Mouse (Mus musculus) heart, adult 10 weeks (tissue): ENCODE results near the gene Ctsf. TPM values are rescaled to one million over a fixed set of nuclear protein-coding genes. Genes with fewer than 3 reads are reported as not detected.

Experiments
- polyA plus RNA-seq: library from polyadenylated mRNA; stranded (reverse); fragments of 350-450 nt; fragmentation: Illumina TruSeq; extraction: RNeasy Lipid Tissue Mini Kit (QIAGEN cat#74804); gene quantifications from one replicate; pipeline ENCODE4 v1.2.3, GENCODE M21; 2014; ENCODE audit warnings: low read depth, low replicate concordance

The Ctsf gene
- polyA plus RNA-seq, result 63.9 TPM

DNA sequence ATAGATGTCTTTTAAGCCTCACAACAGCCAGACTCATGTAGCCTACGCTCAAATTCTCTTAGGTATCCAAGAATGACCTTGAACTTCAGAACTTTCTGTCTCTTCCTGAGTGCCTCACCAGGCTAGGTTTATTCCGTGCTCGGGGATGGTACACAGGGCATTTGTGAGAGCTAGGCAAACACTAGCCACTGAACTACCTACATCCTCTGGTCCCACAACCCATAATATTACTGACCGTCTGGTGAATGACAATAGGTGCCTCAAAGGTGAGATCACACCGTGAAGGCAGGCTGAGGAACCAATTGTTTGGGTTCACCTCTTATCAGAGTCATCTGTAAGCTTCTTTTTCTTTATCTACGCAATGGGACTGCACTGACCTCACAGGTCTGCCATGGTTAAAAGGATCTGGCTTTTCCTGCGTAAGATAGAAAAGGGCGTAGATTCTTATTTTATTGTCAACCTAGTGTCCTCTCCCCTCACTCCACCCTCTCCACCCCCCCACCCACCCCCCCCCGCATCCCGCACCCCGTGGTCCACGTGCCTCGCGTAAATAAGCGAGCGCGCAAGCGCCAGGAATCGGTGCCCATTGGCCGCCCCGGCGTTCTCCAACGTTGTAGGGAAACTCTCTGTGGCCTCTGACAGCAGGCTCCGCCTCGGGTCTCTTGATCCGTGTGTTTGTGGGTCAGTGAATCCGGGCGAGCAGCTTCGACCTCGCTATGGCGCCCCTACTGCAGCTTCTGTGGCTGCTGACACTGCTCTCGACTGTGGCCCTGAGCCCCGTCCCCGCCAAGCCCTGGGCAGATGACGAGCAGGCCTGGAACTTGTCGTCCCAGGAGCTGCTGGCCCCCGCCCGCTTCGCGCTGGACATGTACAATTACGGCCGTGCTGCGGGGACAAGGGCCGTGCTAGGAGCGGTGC lies at the start of gene Ctsf:
TSS of gene Ctsf (plus strand) at position 579 of the 918 bp plus-strand sequence.

DNA sequence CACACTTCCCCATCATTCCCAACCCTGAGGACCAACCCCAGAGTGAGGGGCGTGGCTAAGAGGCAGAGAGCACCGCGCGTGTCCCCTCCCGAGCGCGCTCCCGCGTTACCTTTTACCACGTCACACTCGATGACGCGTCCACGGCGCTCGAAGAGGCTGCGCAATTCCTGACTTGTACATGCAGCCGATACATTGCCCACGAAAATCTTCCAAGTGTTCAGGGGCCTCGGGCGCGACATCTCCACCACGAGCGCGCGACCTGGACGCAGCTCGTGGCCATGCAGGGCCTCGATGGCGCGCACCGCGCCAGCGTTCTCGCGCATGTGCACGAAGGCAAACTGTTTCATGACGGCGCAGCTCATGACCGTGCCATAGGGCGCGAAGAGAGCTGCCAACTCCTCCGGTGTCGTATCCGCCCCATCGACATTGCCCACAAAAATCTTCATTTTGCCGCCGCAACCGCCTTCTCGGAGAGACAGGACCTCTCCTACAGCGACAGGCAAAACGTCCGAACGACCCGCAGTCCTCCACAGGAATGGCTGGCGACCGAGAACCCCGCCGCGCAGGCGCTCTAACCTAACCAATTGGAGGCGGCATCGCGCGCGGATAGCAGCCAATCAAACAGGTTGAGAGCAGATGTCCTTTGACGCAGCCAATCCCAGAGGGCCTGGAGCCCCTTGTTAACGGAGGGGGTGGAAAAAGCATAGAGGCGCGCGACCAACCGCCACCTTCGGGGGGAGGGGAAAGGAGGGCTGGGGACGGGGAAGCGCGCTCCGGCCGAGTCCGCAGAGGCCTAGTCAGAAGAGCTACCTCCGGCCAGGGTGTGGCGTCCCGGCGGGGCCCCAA lies 43.6 kb upstream of the Ctsf start, which contains the start of the genes Gm21992 and Rbm14:
TSS of gene Gm21992 (minus strand) at position 550 of the 846 bp plus-strand sequence.
TSS of gene Rbm14 (minus strand) at position 572 of the 846 bp plus-strand sequence.

DNA sequence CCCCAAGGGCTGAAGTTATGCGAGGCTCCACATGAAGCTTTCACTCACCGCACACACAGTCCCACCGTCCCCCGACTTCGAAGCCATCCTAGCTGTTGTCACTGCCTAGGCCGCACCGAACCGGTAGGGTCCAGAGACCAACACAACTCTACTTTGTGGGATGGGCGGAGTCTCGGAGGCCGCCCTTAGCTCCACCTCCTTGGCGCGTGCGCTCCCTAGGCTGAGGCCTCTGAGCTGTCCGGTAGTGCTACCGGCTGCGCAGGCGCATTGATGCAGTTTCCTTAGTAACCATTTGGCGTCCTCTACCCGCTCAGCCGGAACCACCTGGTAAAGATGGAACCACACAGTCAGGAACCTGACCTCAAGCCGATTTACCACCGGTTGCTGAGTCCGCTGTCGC lies 15.8 kb upstream of the Ctsf start, which contains the start of the genes Ccs and Ccdc87:
TSS of gene Ccs (minus strand) at position 184 of the 400 bp plus-strand sequence.
TSS of gene Ccdc87 (plus strand) at position 218 of the 400 bp plus-strand sequence.

DNA sequence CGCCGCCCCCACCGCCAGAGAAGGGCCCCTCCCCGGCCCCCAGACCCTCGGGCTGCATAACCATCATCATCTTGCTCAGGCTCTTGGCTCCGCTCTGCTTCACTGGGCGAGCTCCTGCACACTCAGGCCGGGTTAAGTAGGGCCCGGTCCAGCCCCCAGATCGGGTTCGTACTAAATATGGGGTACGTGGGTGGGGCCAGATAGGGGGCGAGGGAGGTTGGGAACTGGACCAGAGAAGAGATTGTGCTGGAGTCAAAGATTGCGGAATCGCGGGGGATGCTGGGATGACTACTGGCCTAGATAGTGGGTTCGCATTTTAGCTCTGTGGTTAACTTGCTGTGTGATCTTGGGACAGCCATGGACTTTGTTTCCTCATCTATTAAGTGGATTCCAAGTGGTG lies 22.9 kb downstream of the Ctsf start, which contains the start of gene Actn3:
TSS of gene Actn3 (minus strand) at position 125 of the 400 bp plus-strand sequence.

DNA sequence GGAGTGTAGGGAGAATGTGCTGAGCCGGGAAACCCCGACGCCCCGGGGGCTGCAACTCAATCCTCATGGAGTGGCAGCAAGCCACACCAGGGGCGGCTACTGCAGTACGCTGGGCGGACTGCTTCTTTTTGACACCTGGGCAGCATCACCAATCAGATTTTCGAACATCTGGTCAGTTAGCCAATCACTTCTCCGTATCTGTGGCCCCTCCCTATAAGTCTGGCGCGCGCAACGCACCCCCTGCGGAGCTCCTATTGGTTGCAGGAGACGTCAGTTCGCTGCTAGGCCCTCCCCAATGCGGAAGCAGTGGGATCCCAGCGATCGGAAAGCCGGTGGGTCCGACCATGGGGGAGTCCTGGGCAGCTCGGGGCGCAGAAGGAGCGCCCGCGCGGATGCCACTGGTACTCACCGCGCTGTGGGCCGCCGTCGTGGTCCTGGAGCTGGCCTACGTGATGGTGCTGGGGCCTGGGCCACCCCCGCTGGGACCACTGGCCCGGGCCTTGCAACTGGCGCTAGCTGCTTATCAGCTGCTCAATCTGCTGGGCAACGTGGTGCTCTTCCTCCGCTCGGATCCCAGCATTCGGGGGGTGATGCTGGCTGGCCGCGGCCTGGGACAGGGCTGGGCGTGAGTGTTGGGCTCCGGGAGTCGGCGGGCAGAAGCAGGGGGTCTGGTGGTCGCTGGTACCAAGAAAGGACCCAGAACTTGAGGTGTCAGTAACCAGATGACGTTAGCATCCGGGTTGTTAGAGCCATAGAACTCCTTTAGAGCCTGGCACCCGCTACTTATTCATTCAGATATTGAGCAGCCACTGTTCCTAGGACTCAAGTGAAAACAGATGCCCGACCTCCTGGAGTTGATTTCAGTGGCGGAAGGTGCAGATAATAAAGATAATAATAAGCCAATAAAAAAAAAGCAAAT lies 23.7 kb downstream of the Ctsf start, which contains the start of gene Zdhhc24:
TSS of gene Zdhhc24 (plus strand) at position 264 of the 919 bp plus-strand sequence.

GRCm38 (mm10) chr19:4905979-4906794 lies 51.3 kb downstream of the Ctsf start, which contains the start of gene Bbs1:
Gene Bbs1 (minus strand): TSS chr19:4906628.

Other genes starting within 250 kb of the Ctsf start
- 6.7 TPM for gene Lrfn4, start 239.5 kb upstream of the Ctsf start, polyA plus RNA-seq
- gene Rce1, start 229.5 kb upstream of the Ctsf start, polyA plus RNA-seq, result 14.2 TPM
- not detected for gene Gm960, start 156.5 kb upstream of the Ctsf start, polyA plus RNA-seq
- 0.24 TPM for gene Sptbn2, start 144.0 kb upstream of the Ctsf start, polyA plus RNA-seq
- gene Rbm4b, start 98.6 kb upstream of the Ctsf start, polyA plus RNA-seq, result 9.1 TPM
- gene Rbm4, start 61.2 kb upstream of the Ctsf start, polyA plus RNA-seq, result 22.9 TPM
- gene Gm21992, start 43.5 kb upstream of the Ctsf start, polyA plus RNA-seq, result 9.5 TPM
- gene Rbm14, start 43.5 kb upstream of the Ctsf start, polyA plus RNA-seq, result 11.5 TPM
- 33.2 TPM for gene Ccs, start 15.8 kb upstream of the Ctsf start, polyA plus RNA-seq
- gene Ccdc87, start 15.8 kb upstream of the Ctsf start, polyA plus RNA-seq, result not detected
- gene Actn3, start 22.8 kb downstream of the Ctsf start, polyA plus RNA-seq, result 0.71 TPM
- 4.5 TPM for gene Zdhhc24, start 23.5 kb downstream of the Ctsf start, polyA plus RNA-seq
- 2.6 TPM for gene Bbs1, start 51.5 kb downstream of the Ctsf start, polyA plus RNA-seq
- 24.4 TPM for gene Dpp3, start 73.2 kb downstream of the Ctsf start, polyA plus RNA-seq
- gene Peli3, start 88.0 kb downstream of the Ctsf start, polyA plus RNA-seq, result 2.7 TPM
- 87.5 TPM for gene Mrpl11, start 107.0 kb downstream of the Ctsf start, polyA plus RNA-seq
- gene Npas4, start 135.2 kb downstream of the Ctsf start, polyA plus RNA-seq, result 0.81 TPM
- 14.6 TPM for gene Slc29a2, start 168.7 kb downstream of the Ctsf start, polyA plus RNA-seq
- gene B4gat1, start 183.7 kb downstream of the Ctsf start, polyA plus RNA-seq, result 42.6 TPM
- 1.0 TPM for gene AC124502.3, start 183.8 kb downstream of the Ctsf start, polyA plus RNA-seq
- 19.7 TPM for gene Brms1, start 186.2 kb downstream of the Ctsf start, polyA plus RNA-seq
- 1.7 TPM for gene Rin1, start 195.4 kb downstream of the Ctsf start, polyA plus RNA-seq
- 10.5 TPM for gene Cd248, start 212.9 kb downstream of the Ctsf start, polyA plus RNA-seq
- gene Tmem151a, start 230.4 kb downstream of the Ctsf start, polyA plus RNA-seq, result 2.0 TPM
- 90.7 TPM for gene Yif1a, start 233.4 kb downstream of the Ctsf start, polyA plus RNA-seq
- 0.34 TPM for gene Cnih2, start 243.4 kb downstream of the Ctsf start, polyA plus RNA-seq